In genomic region chr1:136661511-136661910, GRCm38 (mm10) we compare ENCODE assay signal across 11 mouse cellular contexts. TPM values are rescaled to one million over a fixed set of nuclear protein-coding genes. Genes with fewer than 3 reads are reported as not detected.
DNase-seq lines count a peak whose midpoint lies in the region; ATAC-seq lines count a peak whose summit lies in the region.
"Had no signal": no experiment of that assay in that cellular context is flagged by ENCODE, and none has a peak within 500 bp of the region (broad histone marks: within the 10 kb centered on the region; RNA-seq: fewer than 3 reads in every experiment).

No protein-coding gene starts in this region.

- DNase-seq in forebrain, embryonic 10.5 days (ENCODE audit: extremely low spot score, low spot score) = no peak
- DNase-seq in midbrain, embryonic 10.5 days (ENCODE audit: low spot score) = no peak
- no peak for DNase-seq in midbrain, embryonic 14.5 days
- DNase-seq in retina, embryonic 14.5 days (ENCODE audit: low spot score) = peak; percentile 32
- no peak for DNase-seq in testis, postnatal 10 days (ENCODE audit: low spot score)
- DNase-seq: kidney, adult 8-10 months; right cerebral cortex, adult 18-20 months had no signal

- peak overlapping the region; percentile 4; the same call in 1 of the 2 replicates for H3K4me3 ChIP-seq in forebrain, embryonic 10.5 days
- H3K4me3 ChIP-seq in forebrain, embryonic 15.5 days = no peak overlapping the region
- H3K4me3 ChIP-seq in midbrain, embryonic 10.5 days = no peak overlapping the region
- H3K4me3 ChIP-seq in midbrain, embryonic 14.5 days (replicated peaks; ENCODE audit: low read depth, low read length) = no peak overlapping the region
- H3K4me3 ChIP-seq in limb, embryonic 12.5 days (replicated peaks) = no peak overlapping the region

- H3K27me3 ChIP-seq in forebrain, embryonic 10.5 days (ENCODE audit: poor library complexity, severe bottlenecking) = no peaks in the 10 kb centered on the region
- no peaks in the 10 kb centered on the region for H3K27me3 ChIP-seq in forebrain, embryonic 15.5 days
- peaks cover 7% of the 10 kb centered on the region; the same call in 1 of the 2 replicates for H3K27me3 ChIP-seq in midbrain, embryonic 10.5 days (ENCODE audit: low read depth, poor library complexity, severe bottlenecking)
- H3K27me3 ChIP-seq in midbrain, embryonic 14.5 days (ENCODE audit: control insufficient read depth, insufficient read depth, low read length) = no peaks in the 10 kb centered on the region
- no peaks in the 10 kb centered on the region for H3K27me3 ChIP-seq in limb, embryonic 12.5 days
- H3K27me3 ChIP-seq: Patski had no signal

- H3K4me2 ChIP-seq in forebrain, embryonic 15.5 days (replicated peaks) = no peak overlapping the region
- H3K4me2 ChIP-seq in midbrain, embryonic 14.5 days (ENCODE audit: low read length) = no peak overlapping the region
- no peak overlapping the region for H3K4me2 ChIP-seq in limb, embryonic 12.5 days

- no peaks in the 10 kb centered on the region for H3K36me3 ChIP-seq in forebrain, embryonic 10.5 days (replicated peaks)
- H3K36me3 ChIP-seq in forebrain, embryonic 15.5 days = no peaks in the 10 kb centered on the region
- no peaks in the 10 kb centered on the region for H3K36me3 ChIP-seq in midbrain, embryonic 10.5 days
- no peaks in the 10 kb centered on the region for H3K36me3 ChIP-seq in midbrain, embryonic 14.5 days (ENCODE audit: control insufficient read depth, insufficient read depth, low read length)
- H3K36me3 ChIP-seq in limb, embryonic 12.5 days = no peaks in the 10 kb centered on the region

- H3K4me1 ChIP-seq in forebrain, embryonic 10.5 days = peaks cover 38% of the 10 kb centered on the region
- H3K4me1 ChIP-seq in forebrain, embryonic 15.5 days = peaks cover 11% of the 10 kb centered on the region
- H3K4me1 ChIP-seq in midbrain, embryonic 10.5 days = peaks cover 45% of the 10 kb centered on the region
- H3K4me1 ChIP-seq in midbrain, embryonic 14.5 days (ENCODE audit: control insufficient read depth, insufficient read depth, low read length) = peaks cover 13% of the 10 kb centered on the region
- H3K4me1 ChIP-seq in limb, embryonic 12.5 days (replicated peaks) = peaks cover 21% of the 10 kb centered on the region

- ATAC-seq in forebrain, embryonic 15.5 days (replicated peaks) = no peak
- ATAC-seq in midbrain, embryonic 14.5 days (ENCODE audit: low FRiP score, low TSS enrichment) = no peak
- ATAC-seq in limb, embryonic 12.5 days (ENCODE audit: insufficient number of reproducible peaks, insufficient read depth, low FRiP score, low TSS enrichment, low read depth) = no peak
- ATAC-seq in monocyte, adult 5-6 weeks (replicated peaks; ENCODE audit: insufficient number of reproducible peaks, low FRiP score, low TSS enrichment, poor library complexity, severe bottlenecking) = no peak
- ATAC-seq: Patski had no signal

- H3K27ac ChIP-seq in forebrain, embryonic 10.5 days = peak overlapping the region; percentile 63; the same call in 1 of the 2 replicates
- no peak overlapping the region for H3K27ac ChIP-seq in forebrain, embryonic 15.5 days (replicated peaks)
- peak overlapping the region; percentile 76 for H3K27ac ChIP-seq in midbrain, embryonic 10.5 days (replicated peaks)
- H3K27ac ChIP-seq in midbrain, embryonic 14.5 days (replicated peaks; ENCODE audit: low read depth, low read length) = no peak overlapping the region
- peak overlapping the region; percentile 74 for H3K27ac ChIP-seq in limb, embryonic 12.5 days

- whole genome bisulfite sequencing in forebrain, embryonic 10.5 days = 23% methylated on average over 9 of the region's 9 CpGs
- 23% methylated on average over 9 of the region's 9 CpGs for WGBS in forebrain, embryonic 15.5 days
- WGBS in midbrain, embryonic 10.5 days = 24% methylated on average over 9 of the region's 9 CpGs
- 19% methylated on average over 9 of the region's 9 CpGs for WGBS in midbrain, embryonic 14.5 days
- 43% methylated on average over 9 of the region's 9 CpGs for WGBS in limb, embryonic 12.5 days

- no peak overlapping the region for H3K9ac ChIP-seq in forebrain, embryonic 15.5 days (replicated peaks)
- H3K9ac ChIP-seq in midbrain, embryonic 14.5 days (replicated peaks; ENCODE audit: low read length) = no peak overlapping the region
- no peak overlapping the region for H3K9ac ChIP-seq in limb, embryonic 12.5 days (replicated peaks)

- no peaks in the 10 kb centered on the region for H3K9me3 ChIP-seq in forebrain, embryonic 10.5 days
- no peaks in the 10 kb centered on the region for H3K9me3 ChIP-seq in forebrain, embryonic 15.5 days
- H3K9me3 ChIP-seq in midbrain, embryonic 10.5 days (replicated peaks) = no peaks in the 10 kb centered on the region
- H3K9me3 ChIP-seq in midbrain, embryonic 14.5 days (ENCODE audit: control insufficient read depth, low read length) = no peaks in the 10 kb centered on the region
- no peaks in the 10 kb centered on the region for H3K9me3 ChIP-seq in limb, embryonic 12.5 days

RNA-seq across cellular contexts. Expression of gene Zfp281, which starts 36.8 kb away (rescaled TPM):
- polyA plus RNA-seq in forebrain, embryonic 10.5 days (2016; fragmentation: Nextera tagmentation; extraction: Ambion mirVana) = 24.7 and 27.8 TPM in 2 replicates
- polyA plus RNA-seq in forebrain, embryonic 15.5 days (2015; fragmentation: Nextera tagmentation; extraction: Ambion mirVana) = 27.9 and 29.2 TPM in 2 replicates
- polyA plus RNA-seq in midbrain, embryonic 10.5 days (2016; fragmentation: Nextera tagmentation; extraction: Ambion mirVana) = 28.4 and 29.8 TPM in 2 replicates
- 26.6 and 34.7 TPM in 2 replicates for polyA plus RNA-seq in midbrain, embryonic 14.5 days (2014; fragmentation: Nextera tagmentation; extraction: Ambion mirVana)
- polyA plus RNA-seq in limb, embryonic 12.5 days (2016; fragmentation: Nextera tagmentation; extraction: Ambion mirVana) = 31.3 and 33.3 TPM in 2 replicates
- total RNA-seq in monocyte, adult 5-6 weeks (2017) = 36.6 to 52.3 TPM (median 38.8 TPM) in 3 replicates

Comparison
In these comparisons a context has a peak if more than half of its experiments do, and no peak if none do; other contexts are left out.
1. H3K27ac ChIP-seq: peak in forebrain, embryonic 10.5 days (single experiment), midbrain, embryonic 10.5 days (single experiment) and limb, embryonic 12.5 days (single experiment); none in forebrain, embryonic 15.5 days (single experiment) and midbrain, embryonic 14.5 days (single experiment).